Mouse (Mus musculus) cerebellum, adult 8-10 months (tissue): ENCODE measurements around the gene Ndel1.
A peak's percentile ranks its signal among the peaks of the same experiment; 100 is the strongest.

Source experiments
- DNase-seq: peaks from one replicate; pipeline ENCODE4 v3.0.0; 2022

Gene Ndel1

GRCm38 (mm10) chr11:68892233-68892832, 20.7 kb upstream of the Ndel1 start:
- DNase-seq, result no peak

DNA sequence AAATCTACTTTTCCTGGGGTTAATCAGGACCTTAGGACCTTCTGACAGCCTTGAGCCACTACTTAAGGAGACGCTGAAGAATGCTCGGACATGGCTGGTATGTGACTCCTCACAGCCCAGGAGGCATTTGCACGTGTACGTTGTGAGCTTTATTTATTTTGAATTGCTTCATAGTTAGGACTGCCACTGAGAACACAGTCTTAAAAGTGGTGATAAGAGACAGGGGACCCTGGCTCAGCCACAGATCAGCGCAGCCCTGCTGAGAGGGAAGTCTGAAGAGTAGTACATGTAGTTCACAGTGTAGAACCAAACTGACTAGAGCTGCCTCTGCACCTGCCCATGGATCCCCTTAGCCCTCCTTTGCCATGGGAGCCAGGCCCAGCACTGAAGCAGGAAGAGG, 20.2 kb upstream of the Ndel1 start:
- no peak for DNase-seq

GRCm38 (mm10) chr11:68890625-68891024, 19.0 kb upstream of the Ndel1 start:
- no peak for DNase-seq

- no peak for DNase-seq
Measured at GRCm38 (mm10) chr11:68888653-68889052, 17.0 kb upstream of the Ndel1 start.

DNA sequence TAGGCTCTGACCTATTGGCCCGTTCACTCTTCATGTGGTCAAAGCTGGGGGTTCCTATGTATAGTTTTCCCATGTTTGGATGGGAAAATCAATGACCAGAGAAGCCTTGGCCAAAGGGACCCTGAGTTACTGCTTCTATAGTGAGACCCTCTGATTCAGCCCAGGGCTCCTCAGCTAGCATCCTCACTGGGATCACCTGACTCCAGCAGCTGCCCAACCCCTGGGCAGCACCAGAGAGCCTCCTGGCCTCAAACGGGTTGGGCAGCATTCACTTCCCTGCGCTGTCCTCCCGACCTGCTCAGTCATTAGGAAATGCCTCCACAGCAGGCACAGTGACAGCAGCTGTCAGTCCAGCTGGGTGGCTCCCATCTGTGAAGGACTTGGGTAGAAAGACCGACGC, 16.6 kb upstream of the Ndel1 start, which contains the start of gene Rnf222:
Gene Rnf222 (plus strand): TSS at position 301 of the 400 bp plus-strand sequence.
- DNase-seq, result no peak

- no peak for DNase-seq
Measured at GRCm38 (mm10) chr11:68886091-68886490, 14.4 kb upstream of the Ndel1 start.

- no peak for DNase-seq
Measured at GRCm38 (mm10) chr11:68884368-68884767, 12.7 kb upstream of the Ndel1 start.

DNA sequence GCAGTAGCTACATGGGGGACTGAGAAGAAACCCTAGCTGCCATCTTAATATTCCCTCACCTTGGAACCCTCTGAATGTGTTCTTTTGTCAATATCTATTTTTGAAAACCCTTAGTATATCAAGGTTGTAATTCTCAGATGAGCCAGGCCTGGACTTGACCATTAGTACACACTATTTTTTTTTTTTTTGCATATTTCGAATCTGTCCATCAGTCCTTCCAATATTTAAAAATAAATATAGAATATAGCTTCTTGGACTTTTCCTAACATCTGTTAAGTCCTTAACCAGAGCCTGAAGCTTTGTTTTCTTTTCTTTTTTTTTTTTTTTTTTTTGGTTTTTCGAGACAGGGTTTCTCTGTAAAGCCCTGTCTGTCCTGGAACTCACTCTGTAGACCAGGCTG, 12.2 kb upstream of the Ndel1 start:
- DNase-seq, result no peak

- DNase-seq, result no peak
Measured at GRCm38 (mm10) chr11:68882107-68882506, 10.4 kb upstream of the Ndel1 start.

GRCm38 (mm10) chr11:68878811-68879210, 7.2 kb upstream of the Ndel1 start:
- DNase-seq, result no peak

- DNase-seq, result peak; percentile 59
Measured at GRCm38 (mm10) chr11:68874841-68875240, 3.2 kb upstream of the Ndel1 start.

DNA sequence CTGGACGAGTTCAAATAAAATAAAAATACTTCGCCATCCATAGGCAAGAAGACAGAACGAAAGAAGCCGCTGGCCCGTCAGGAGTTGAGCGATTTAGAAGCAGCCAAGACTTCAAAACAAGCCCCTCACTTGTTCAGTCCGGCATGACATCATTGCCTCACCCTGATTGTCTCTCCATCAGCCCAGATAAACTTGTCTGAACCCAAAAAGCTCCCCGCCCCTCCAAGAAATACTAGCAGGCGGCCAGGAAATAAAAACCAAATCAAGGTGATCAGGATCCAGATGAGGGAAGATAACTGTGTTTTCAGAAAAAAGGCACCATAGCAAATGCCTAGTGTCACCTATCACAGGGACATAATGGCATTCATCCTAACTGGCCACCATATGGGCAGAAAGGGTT, 381 bp downstream of the Ndel1 start:
- DNase-seq, result no peak

- DNase-seq, result no peak
Measured at GRCm38 (mm10) chr11:68864544-68865189, 7.0 kb downstream of the Ndel1 start.

- no peak for DNase-seq
Measured at GRCm38 (mm10) chr11:68863631-68864091, 8.0 kb downstream of the Ndel1 start.

DNA sequence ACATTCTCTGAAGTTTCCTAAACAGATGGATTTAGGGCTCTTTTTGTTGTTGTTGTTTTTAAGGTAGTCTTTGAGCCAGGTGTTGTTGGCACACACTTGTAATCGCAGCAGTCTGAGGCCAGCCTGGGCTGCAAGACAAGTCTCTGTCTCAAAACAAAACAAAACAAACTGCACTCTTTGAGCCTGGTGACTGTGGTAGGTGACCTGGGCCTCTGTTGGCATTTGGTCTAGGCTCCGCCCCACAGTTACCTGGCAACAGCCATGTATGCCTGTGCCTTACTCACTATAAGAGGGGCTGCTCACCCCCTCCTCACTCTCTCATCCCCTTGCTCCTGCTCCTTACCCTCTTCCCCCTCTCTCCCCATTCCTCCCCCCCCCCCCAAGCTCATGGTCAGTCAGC, 9.4 kb downstream of the Ndel1 start:
- DNase-seq, result no peak

DNA sequence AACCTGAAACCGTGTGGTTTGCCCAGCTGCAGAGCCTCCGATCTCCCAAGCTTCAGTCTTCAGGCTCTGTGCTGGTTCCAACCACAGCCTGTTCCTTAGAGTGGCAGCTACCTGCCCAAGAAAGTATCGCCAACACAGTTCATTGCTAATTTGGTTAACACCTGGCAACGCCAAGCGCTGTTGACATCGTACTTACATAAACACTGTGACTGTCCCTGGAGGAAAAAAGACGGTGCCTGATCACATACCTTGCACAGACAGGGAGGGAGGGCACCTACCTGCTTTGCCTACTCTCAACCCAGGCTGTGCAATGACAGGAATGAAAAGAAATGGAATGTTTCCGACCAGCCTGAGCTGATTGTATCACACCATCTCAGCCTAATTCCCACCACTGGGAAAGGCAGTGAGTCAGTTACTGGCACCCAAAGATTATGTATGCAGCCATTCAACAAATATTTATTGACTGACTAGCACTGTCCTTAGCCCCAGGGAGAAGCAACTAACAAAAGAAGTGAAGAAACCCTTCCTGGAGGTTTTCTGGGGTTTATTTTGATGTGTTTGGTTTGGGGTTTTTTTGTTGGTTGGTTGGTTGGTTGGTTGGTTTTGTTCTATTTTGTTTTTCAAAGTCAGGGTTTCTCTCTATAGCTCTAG, 11.6 kb downstream of the Ndel1 start:
- no peak for DNase-seq

- no peak for DNase-seq
Measured at GRCm38 (mm10) chr11:68857329-68857728, 14.3 kb downstream of the Ndel1 start.

- no peak for DNase-seq
Measured at GRCm38 (mm10) chr11:68854621-68855020, 17.0 kb downstream of the Ndel1 start.

DNA sequence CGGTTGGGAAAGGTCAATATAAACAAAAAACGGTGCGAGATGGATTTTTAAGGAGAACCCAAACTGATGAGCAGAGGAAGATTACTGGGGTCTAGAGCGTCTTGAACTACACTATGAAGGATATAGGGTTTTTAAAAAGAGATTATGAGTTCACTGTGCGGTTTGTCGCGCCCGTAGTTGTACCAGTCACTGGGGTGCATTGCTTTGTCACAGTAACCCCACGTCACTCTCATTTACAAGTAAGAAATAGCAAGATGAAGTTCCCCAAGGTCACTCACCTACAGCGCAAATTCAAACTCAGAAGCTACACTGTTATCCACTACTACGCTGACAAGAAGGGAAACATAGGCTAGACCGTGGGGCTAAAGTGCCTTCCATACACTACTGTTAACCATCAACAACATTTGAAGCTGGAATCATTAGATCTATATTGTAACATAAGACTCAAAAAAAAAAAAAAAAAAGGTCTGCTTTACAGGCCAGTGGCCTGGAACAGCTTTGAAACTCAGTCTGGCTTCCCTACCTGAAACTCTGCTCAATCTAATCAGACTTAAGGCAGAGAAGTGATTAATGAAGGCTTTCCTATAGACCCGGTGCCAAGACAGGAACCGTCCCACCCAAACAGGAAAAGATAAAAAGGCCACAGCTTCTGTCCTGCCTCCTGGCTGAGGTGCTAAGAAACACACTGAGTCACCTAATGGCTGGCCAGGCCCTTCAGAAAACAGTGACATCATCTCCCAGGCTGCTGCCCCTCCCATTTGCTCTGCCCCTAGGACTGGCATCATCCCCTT, 17.9 kb downstream of the Ndel1 start:
- DNase-seq, result peak; percentile 22

- peak; percentile 99 for DNase-seq
Measured at GRCm38 (mm10) chr11:68852932-68853409, 18.7 kb downstream of the Ndel1 start.

DNA sequence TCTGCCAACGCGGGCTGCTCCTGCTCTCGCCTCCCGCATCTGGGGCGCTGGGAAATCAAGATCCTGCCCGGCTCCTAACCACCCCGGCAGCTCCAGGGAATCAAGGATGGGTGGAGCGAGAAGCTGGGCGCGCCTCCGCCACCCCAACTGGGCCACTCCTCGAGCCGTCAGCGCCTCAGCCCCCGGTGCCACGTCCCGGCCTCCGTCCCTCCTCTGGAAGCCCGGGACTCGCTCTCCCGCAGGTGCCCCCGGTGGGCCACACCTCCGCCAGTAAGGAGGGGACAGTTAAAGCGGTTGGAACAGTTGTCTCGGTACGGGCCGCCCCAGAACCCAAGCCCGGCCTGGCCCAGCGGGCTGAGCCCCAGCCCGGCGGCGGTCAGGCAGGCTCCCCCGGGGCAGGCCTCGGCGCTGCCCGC, 19.2 kb downstream of the Ndel1 start:
- no peak for DNase-seq

DNA sequence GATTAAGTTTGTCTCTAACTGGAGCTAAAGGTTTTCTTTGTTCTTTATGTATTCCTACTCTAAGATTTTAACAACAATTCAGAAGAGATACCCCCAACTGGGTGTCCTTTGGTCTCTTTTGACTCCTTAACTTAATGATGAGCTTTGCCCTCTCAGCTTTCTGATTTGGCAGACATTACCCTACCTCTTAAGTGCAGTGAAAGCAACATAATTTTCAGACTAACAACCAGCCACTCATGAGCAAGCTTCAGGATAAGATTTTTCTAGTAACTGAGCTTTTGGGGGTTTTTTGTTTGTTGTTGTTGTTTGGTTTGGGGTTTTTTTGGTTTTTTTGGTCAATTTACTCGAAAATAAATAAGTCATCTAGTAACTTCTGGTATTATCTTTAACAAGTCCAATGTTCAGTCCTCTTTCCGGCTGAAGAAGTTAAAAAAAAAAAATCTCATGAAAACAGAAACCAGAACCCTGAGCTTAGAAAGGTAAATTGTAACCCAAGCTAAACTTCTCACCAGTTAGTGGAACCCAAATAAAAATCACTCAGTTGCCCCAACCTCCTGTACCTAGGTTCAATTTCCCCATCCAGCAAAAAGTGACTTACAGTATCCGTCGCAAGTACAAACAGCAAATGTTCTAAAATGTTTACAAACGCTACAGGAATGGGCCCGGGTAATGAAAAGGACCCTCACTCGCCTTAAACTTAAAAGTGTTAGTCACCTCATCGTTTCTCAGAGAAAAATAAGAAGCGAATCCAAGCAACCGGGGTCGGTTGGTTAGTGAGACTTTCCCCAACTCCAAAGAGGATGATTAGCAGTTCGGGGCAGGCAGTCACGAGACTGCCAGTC, 19.8 kb downstream of the Ndel1 start:
- no peak for DNase-seq
